Mouse (Mus musculus): ENCODE data around the gene Pdss2. TPM values are rescaled to one million over a fixed set of nuclear protein-coding genes. Genes with fewer than 3 reads are reported as not detected.
A peak's percentile ranks its signal among the peaks of the same experiment; 100 is the strongest.
"Not testable (repeated sequence)": the region's sequence is repeated elsewhere in the genome, so short reads cannot be mapped to it uniquely, and the experiment has no call there.

The Pdss2 gene
- total RNA-seq, 4 experiments from 2014 or later: 35.6 to 37.5 (median 36.0) TPM

- DNase-seq (ENCODE audit: low spot score): no peak
Observed at GRCm38 (mm10) chr10:43373035-43373434, 151.7 kb downstream of the Pdss2 start.

GRCm38 (mm10) chr10:43373666-43374065, 152.4 kb downstream of the Pdss2 start:
- no peak for DNase-seq (ENCODE audit: low spot score)

DNA sequence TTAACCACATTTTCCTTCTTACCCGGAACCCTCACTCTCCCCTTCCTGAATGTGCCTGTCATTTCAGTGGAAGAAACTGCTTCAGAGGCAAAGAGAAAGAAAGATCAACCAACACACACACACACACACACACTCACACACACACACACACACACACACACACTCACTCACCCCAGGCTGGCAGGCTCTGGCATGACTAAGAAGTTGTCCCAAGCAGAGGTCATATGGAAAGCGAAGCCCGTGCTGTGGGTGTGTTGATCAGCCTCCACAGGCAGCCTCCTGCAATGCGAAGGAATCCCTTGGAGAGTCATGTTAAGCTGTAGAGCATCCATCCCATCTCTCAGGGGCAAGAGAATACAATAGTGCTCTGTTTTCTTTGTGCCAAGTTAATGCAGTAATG, 154.0 kb downstream of the Pdss2 start:
- no peak for DNase-seq (ENCODE audit: low spot score)

- no peak for DNase-seq (ENCODE audit: low spot score)
Observed at GRCm38 (mm10) chr10:43376749-43377148, 155.5 kb downstream of the Pdss2 start.

DNA sequence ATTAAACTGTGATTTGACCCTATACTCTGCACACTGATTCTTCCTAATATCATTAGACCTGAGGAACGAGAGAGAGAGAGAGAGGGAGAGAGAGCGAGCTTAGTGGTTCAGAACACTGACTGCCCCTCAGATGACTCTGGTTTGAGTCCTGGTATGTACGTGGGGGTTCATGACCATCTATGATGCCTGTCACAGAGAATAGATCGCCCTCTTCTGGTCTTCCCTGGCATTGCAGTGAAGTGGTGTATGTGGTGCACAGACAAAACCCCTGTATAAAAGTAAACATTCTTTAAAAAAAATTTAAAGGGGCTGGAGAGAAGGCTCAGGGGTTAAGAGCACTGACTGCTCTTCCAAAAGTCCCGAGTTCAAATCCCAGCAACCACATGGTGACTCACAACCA, 157.0 kb downstream of the Pdss2 start:
- peak; percentile 28 for DNase-seq (ENCODE audit: low spot score)

GRCm38 (mm10) chr10:43378732-43379644, 157.7 kb downstream of the Pdss2 start:
- no peak for DNase-seq (ENCODE audit: low spot score)

GRCm38 (mm10) chr10:43382660-43383059, 161.4 kb downstream of the Pdss2 start:
- no peak for DNase-seq (ENCODE audit: low spot score)

GRCm38 (mm10) chr10:43384623-43385022, 163.3 kb downstream of the Pdss2 start:
- DNase-seq (ENCODE audit: low spot score): no peak

- no peak for DNase-seq (ENCODE audit: low spot score)
Observed at GRCm38 (mm10) chr10:43392921-43393320, 171.6 kb downstream of the Pdss2 start.

DNA sequence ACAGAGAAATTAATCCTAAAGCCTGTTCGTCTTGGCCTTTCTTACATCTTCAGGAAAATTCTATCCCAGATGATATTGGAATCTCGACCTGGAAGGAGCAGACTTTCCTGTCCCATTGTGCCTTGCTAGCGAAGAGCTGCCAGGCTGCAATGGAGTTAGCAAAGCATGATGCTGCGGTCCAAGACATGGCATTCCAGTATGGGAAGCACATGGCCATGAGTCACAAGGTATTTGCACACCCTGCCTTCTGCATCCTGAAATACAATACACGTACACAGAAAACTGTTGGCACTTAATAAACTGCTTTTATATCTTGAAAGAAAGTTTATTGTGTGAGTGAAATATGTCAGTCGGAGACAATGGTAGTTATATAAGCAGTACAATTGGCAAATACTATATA, 172.5 kb downstream of the Pdss2 start:
- no peak for DNase-seq (ENCODE audit: low spot score)

GRCm38 (mm10) chr10:43395824-43396223, 174.5 kb downstream of the Pdss2 start:
- no peak for DNase-seq (ENCODE audit: low spot score)

GRCm38 (mm10) chr10:43399596-43400316, 178.5 kb downstream of the Pdss2 start:
- no peak for DNase-seq (ENCODE audit: low spot score)

- DNase-seq (ENCODE audit: low spot score): no peak
Observed at GRCm38 (mm10) chr10:43406107-43406506, 184.8 kb downstream of the Pdss2 start.

- no peak for DNase-seq (ENCODE audit: low spot score)
Observed at GRCm38 (mm10) chr10:43406885-43407284, 185.6 kb downstream of the Pdss2 start.

- peak; percentile 33 for DNase-seq (ENCODE audit: low spot score)
Observed at GRCm38 (mm10) chr10:43409506-43410230, 188.4 kb downstream of the Pdss2 start.

GRCm38 (mm10) chr10:43411164-43411563, 189.9 kb downstream of the Pdss2 start:
- not testable (repeated sequence) for DNase-seq (ENCODE audit: low spot score)

DNA sequence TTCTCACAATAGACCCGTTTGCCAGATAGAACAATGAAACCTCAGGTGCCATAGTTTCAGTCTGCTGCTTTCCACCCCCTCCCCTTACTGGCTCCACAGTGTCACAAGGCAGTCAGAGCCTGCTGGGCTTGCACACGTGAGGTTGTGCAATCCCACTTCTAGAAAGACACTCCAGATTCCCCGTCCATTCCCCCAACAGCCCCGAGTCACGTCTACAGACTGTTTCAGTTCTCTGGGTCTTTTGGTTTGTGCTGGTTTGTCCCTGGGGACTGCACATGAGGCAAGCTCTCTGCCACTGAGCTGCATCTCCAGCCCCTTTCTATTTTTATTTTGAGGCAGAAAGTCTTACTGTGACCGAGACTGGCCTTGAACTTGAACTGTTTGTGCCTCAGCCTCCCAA, 196.1 kb downstream of the Pdss2 start:
- DNase-seq (ENCODE audit: low spot score): no peak

DNA sequence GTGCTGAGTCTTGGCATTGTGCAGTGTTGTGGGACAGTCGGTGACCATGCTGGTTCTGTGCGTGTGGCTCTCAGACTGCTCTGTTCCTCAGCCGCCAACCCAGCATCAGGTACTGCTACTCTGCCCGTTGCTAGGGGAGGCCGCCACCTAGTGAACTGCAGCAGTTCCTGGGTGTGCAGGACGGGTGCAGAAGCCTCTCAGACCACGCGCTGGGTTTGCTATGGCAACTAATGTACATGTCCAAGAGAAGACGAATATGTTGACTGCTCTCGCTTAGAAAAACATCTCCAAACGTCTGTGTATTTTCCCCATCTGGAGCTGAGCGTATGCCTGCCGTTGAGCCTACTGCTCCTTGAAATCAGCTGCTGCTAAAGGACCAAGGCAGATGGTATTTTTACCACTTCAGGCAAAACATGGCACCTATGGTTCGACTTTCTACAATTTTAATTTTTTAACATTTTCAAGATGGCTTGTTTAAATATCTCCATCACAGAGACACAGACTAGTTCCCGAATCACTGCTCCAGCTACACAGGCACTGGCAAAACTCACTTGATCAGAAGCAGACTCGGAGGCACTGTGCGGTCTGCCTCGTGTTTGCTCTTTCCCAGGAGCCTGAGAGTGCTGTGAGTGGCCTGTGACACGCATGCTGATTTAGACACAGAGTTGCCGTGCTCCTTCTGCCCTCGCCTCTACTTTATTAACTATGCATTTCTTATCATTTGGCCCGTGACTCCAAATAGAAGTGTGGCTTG, 199.6 kb downstream of the Pdss2 start:
- DNase-seq (ENCODE audit: low spot score): no peak

DNA sequence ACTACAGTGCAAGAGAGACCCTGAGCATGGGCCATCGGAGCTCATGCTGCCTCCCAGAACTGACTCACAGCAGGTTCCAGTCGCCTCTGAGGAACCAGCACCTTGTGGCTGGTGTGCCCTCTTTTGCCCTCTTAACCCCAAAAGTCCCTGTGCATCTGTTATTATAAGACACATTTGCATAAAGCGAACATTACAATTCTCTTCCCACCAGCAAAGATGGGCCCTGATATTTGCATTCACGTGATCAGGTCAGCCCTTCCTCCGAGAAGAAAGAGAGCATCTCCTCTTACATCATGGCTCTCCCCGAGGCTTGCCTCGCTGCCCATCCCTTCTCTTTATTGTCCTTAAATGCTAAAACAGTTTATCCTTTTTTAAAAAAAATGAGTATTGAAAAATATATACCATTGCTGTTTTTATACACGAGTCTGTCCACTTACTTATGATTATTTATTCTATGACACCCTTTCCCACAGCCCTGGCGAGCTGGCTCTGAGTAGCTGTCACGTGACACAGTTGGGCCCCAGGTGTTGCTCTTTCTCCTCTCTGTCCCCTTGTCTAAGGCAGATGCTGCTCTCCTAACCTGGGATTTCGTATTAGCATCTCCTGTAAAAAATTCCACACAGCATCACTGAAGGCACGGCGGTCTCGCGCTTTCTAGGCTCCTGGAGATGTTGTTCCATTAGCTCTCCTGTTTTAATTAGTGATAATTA, 200.9 kb downstream of the Pdss2 start:
- DNase-seq (ENCODE audit: low spot score): no peak

- peak; percentile 34 for DNase-seq (ENCODE audit: low spot score)
Observed at GRCm38 (mm10) chr10:43424545-43424944, 203.3 kb downstream of the Pdss2 start.

- DNase-seq (ENCODE audit: low spot score): no peak
Observed at GRCm38 (mm10) chr10:43430606-43431005, 209.3 kb downstream of the Pdss2 start.

Data from heart, adult 8-10 months (tissue).